Mouse (Mus musculus): ENCODE measurements around the gene Supt7l.

Supt7l gene

GRCm38 (mm10) chr5:31492031-31492430 lies 35.6 kb downstream of the Supt7l start:
- no peak for DNase-seq (ENCODE audit: low spot score)

- DNase-seq (ENCODE audit: low spot score), result no peak
Observed at GRCm38 (mm10) chr5:31489116-31489769, 38.4 kb downstream of the Supt7l start.

GRCm38 (mm10) chr5:31487889-31488288 lies 39.7 kb downstream of the Supt7l start:
- no peak for DNase-seq (ENCODE audit: low spot score)

GRCm38 (mm10) chr5:31485440-31485839 lies 42.2 kb downstream of the Supt7l start, which contains the start of gene 4930548H24Rik:
Gene 4930548H24Rik (plus strand): TSS chr5:31485740.
- no peak for DNase-seq (ENCODE audit: low spot score)

- no peak for DNase-seq (ENCODE audit: low spot score)
Observed at GRCm38 (mm10) chr5:31480536-31480935, 47.1 kb downstream of the Supt7l start.

GRCm38 (mm10) chr5:31470334-31470733 lies 57.3 kb downstream of the Supt7l start:
- DNase-seq (ENCODE audit: low spot score), result no peak

GRCm38 (mm10) chr5:31469711-31470110 lies 57.9 kb downstream of the Supt7l start:
- DNase-seq (ENCODE audit: low spot score), result no peak

- DNase-seq (ENCODE audit: low spot score), result no peak
Observed at GRCm38 (mm10) chr5:31467798-31468197, 59.8 kb downstream of the Supt7l start.

All from urinary bladder, postnatal 10 days (tissue).